Mouse (Mus musculus): ENCODE measurements around the gene Cd37.

The Cd37 gene

DNA sequence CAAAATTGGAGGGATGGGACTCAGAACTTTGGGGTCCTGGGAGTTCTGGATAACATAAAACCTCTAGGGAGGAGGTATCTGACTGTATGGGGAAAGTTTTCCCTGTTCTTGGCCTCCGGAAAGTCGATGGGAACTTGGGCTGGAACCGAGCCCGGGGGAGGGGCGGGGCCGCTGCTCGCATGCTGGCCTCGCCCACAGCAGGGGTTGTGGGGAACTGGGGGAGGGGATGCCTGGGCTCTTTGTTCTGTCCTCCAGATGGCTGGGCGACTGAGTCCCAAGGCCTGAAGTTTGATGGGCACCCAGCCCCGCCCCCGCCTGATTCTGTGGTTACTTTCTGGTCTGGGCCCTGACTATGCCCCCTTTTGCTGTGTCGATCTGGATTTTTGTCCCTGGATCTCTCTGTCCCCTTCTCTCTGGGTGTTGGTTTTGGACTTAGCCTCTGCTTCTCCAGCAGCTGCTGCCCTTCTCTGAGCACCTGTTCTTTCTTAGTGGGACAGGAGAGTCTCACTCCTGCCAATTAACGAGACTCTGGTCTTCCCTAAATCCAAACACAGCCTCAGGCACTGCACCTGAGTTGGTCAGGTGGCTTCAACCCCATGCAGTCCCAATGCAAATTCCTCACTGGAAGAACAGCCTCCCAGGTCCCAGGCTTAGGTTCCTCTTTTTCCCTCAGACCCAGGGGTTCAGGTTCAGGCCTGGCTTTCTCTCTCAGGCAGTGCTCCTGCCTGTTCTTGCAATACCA, 22.3 kb downstream of the Cd37 start:
- peak overlapping the region; percentile 89 for H3K4me3 ChIP-seq (replicated peaks; ENCODE audit: low read length)
- TF ChIP-seq CTCF (conservative IDR thresholded peaks at IDR 0.05; ENCODE audit: low read length) (no peak), NANOG (IDR thresholded peaks at IDR 0.05; ENCODE audit: borderline replicate concordance, low read length) (no peak), POU5F1 (IDR thresholded peaks at IDR 0.05; ENCODE audit: borderline replicate concordance, low read length) (no peak)
- H3K36me3 ChIP-seq (ENCODE audit: insufficient read depth, low read length), result peaks cover 45% of the 10 kb centered on the region
- peaks cover 79% of the 10 kb centered on the region for H3K4me1 ChIP-seq (replicated peaks; ENCODE audit: low read depth, low read length)
- H3K27me3 ChIP-seq (ENCODE audit: insufficient read depth, low read length), result peaks cover 7% of the 10 kb centered on the region
- no peaks in the 10 kb centered on the region for H3K9me3 ChIP-seq (ENCODE audit: low read length)

DNA sequence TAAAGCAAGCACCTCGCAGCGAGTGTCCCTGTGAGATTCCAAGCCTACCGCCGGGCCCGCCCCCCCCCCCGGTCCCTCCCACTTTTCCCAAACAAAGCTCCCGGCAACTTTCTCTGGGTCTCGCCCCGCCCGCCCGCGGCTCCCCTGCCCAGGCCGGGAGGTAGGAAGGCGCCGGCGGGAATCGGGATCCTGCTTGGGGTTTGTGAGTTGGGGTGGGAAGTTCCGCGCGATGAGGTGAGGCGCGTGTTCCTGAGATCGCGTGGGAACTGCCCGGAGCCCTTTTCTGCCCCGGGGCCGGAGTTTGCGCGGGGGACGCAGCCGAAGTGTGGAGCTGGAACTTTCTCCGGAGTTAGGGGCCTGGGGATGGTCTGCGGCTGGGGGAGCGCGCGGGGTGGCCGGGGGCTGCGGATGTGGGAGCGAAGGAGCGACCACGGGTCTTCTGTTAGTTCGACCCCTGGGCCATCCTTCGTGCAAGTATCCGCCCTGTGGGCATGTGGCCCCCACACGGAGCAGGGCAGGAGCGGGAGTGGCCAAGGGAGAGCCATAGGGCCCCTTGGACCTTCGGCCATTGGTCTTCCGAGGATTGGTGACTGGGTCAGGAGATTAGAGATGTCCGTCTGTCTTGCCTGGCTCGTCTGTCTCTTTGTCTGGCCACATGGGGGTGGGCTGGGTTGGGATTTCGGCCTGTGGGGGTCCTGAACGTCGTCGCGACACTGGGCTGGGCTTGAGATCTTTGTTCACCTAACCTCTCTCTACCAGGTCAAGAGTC, 23.1 kb downstream of the Cd37 start, which contains the start of gene Tead2:
Gene Tead2 (plus strand): TSS at position 81 of the 769 bp plus-strand sequence.
- Histone ChIP-seq H3K9me3 (ENCODE audit: low read length) (no peaks in the 10 kb centered on the region), H3K4me1 (replicated peaks; ENCODE audit: low read depth, low read length) (peaks cover 78% of the 10 kb centered on the region), H3K27me3 (ENCODE audit: insufficient read depth, low read length) (peaks cover 14% of the 10 kb centered on the region), H3K36me3 (ENCODE audit: insufficient read depth, low read length) (peaks cover 37% of the 10 kb centered on the region), H3K4me3 (replicated peaks; ENCODE audit: low read length) (peak within 1 kb of the TSS; percentile 89)
- TF ChIP-seq CTCF (conservative IDR thresholded peaks at IDR 0.05; ENCODE audit: low read length), result no peak
- no peak for TF ChIP-seq POU5F1 (IDR thresholded peaks at IDR 0.05; ENCODE audit: borderline replicate concordance, low read length)
- TF ChIP-seq NANOG (IDR thresholded peaks at IDR 0.05; ENCODE audit: borderline replicate concordance, low read length), result no peak

DNA sequence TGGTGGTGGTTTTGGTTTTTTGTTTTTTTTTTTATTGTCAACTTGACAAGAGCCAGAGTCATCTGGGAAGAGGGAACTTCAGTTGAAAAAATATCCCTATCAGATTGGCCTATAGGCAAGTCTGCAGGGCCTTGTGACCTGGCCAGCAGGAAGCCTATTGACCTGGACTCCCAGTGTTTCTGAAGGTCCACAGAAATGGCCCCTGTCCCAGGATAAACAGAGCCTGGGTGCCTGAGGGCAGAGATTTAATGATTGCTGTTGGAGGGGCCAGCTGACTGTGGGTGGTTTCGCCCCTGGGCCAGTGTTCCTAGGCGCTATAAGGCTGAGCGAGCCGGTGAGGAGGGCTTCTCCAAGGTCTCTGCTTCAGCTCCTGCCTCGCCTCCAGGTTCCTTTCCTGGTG, 25.2 kb downstream of the Cd37 start:
- no peak for TF ChIP-seq CTCF (conservative IDR thresholded peaks at IDR 0.05; ENCODE audit: low read length)
- no peak for TF ChIP-seq POU5F1 (IDR thresholded peaks at IDR 0.05; ENCODE audit: borderline replicate concordance, low read length)
- H3K4me1 ChIP-seq (replicated peaks; ENCODE audit: low read depth, low read length), result peaks cover 58% of the 10 kb centered on the region
- H3K36me3 ChIP-seq (ENCODE audit: insufficient read depth, low read length), result peaks cover 17% of the 10 kb centered on the region
- H3K9me3 ChIP-seq (ENCODE audit: low read length), result no peaks in the 10 kb centered on the region
- peaks cover 32% of the 10 kb centered on the region for H3K27me3 ChIP-seq (ENCODE audit: insufficient read depth, low read length)
- no peak overlapping the region for H3K4me3 ChIP-seq (replicated peaks; ENCODE audit: low read length)

DNA sequence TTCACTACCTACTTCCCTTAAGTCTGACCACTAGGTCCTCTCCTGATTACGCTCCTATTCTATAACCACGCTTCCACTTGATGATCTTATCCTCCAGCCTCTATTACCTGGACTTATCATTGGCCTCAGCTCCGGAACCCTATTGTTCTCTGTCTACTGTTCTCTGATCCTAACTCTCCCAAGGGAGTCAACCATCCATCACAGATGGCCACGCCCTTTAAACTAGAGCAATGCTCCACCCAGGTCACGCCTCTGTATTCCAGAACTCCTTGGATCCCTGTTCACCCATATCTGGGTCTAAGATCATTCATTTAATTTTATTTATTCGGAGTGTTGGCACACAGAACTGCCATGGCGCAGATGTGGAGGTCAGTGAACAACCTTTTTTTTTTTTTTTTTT, 26.6 kb downstream of the Cd37 start:
- TF ChIP-seq CTCF (conservative IDR thresholded peaks at IDR 0.05; ENCODE audit: low read length), result no peak
- TF ChIP-seq NANOG (IDR thresholded peaks at IDR 0.05; ENCODE audit: borderline replicate concordance, low read length), result no peak
- no peak for TF ChIP-seq POU5F1 (IDR thresholded peaks at IDR 0.05; ENCODE audit: borderline replicate concordance, low read length)
- peaks cover 50% of the 10 kb centered on the region for H3K4me1 ChIP-seq (replicated peaks; ENCODE audit: low read depth, low read length)
- peak overlapping the region; percentile 71 for H3K4me3 ChIP-seq (replicated peaks; ENCODE audit: low read length)
- peaks cover 4% of the 10 kb centered on the region for H3K36me3 ChIP-seq (ENCODE audit: insufficient read depth, low read length)
- peaks cover 33% of the 10 kb centered on the region for H3K27me3 ChIP-seq (ENCODE audit: insufficient read depth, low read length)
- no peaks in the 10 kb centered on the region for H3K9me3 ChIP-seq (ENCODE audit: low read length)

DNA sequence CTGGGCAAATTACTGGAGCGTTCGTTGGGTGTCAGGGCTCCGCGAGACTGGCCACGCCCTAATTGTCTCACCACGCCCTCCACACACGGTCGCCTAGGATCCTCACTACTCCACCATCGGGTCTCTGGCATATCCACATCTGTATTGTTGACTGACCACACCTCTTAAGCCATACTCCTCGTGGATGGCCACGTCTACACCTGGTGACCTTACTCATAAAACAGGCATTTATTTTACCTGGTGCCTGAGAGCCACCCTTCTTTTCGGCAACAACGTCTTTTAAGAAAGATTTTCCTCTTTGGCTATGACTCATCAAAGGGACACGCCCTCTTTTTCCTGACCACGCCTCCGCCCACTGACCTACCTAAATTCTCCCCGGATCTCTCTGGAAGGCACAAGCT, 27.1 kb downstream of the Cd37 start, which contains the start of gene Dkkl1:
Gene Dkkl1 (minus strand): TSS at position 297 of the 401 bp plus-strand sequence.
- Histone ChIP-seq H3K36me3 (ENCODE audit: insufficient read depth, low read length) (no peaks in the 10 kb centered on the region), H3K9me3 (ENCODE audit: low read length) (no peaks in the 10 kb centered on the region), H3K4me1 (replicated peaks; ENCODE audit: low read depth, low read length) (peaks cover 45% of the 10 kb centered on the region), H3K27me3 (ENCODE audit: insufficient read depth, low read length) (peaks cover 33% of the 10 kb centered on the region), H3K4me3 (replicated peaks; ENCODE audit: low read length) (peak within 1 kb of the TSS; percentile 71)
- no peak for TF ChIP-seq NANOG (IDR thresholded peaks at IDR 0.05; ENCODE audit: borderline replicate concordance, low read length)
- TF ChIP-seq POU5F1 (IDR thresholded peaks at IDR 0.05; ENCODE audit: borderline replicate concordance, low read length), result no peak
- TF ChIP-seq CTCF (conservative IDR thresholded peaks at IDR 0.05; ENCODE audit: low read length), result no peak

DNA sequence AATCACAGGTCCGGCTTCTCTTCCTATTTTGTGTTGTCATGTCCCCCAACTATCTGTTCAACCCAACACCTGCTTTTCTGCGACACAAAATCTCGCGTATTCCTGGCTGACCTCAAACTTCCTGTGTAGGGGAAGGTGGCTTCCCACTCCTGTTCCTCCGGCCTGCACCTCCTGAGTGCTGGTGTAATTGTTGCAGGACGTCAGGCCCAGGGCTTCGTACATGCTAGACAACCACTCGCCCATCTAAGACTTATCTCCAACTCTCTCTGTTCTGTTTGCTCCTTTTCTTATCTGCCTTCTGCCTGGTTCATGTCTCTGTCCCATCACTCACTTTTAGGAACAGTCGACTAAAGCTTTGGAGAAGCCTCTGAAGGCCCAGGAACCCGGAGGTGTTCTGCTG, 27.8 kb downstream of the Cd37 start:
- Histone ChIP-seq H3K36me3 (ENCODE audit: insufficient read depth, low read length) (no peaks in the 10 kb centered on the region), H3K4me3 (replicated peaks; ENCODE audit: low read length) (peak overlapping the region; percentile 71; the same call in 1 of the 2 replicates), H3K9me3 (ENCODE audit: low read length) (no peaks in the 10 kb centered on the region), H3K4me1 (replicated peaks; ENCODE audit: low read depth, low read length) (peaks cover 49% of the 10 kb centered on the region), H3K27me3 (ENCODE audit: insufficient read depth, low read length) (peaks cover 33% of the 10 kb centered on the region)
- TF ChIP-seq CTCF (conservative IDR thresholded peaks at IDR 0.05; ENCODE audit: low read length) (no peak), POU5F1 (IDR thresholded peaks at IDR 0.05; ENCODE audit: borderline replicate concordance, low read length) (no peak), NANOG (IDR thresholded peaks at IDR 0.05; ENCODE audit: borderline replicate concordance, low read length) (no peak)

DNA sequence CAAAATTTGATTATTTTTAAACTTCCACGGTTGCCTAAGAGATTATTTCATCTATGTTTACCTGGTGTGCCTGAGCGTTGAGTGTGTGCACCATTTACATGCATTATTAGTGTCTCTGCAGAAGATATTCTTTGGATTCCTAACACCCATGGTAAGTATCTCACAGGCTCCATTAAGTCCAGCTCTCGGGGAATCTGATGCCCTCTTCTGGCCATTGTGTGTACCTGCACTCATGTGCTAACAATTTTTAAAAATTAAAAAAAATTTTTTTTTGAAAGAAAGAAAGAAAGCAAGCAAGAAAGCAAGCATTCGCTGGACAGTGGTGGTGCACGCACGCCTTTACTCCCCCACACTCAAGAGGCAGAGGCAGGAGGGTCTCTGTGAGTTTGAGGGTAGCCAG, 30.7 kb downstream of the Cd37 start:
- H3K27me3 ChIP-seq (ENCODE audit: insufficient read depth, low read length), result peaks cover 41% of the 10 kb centered on the region
- H3K4me1 ChIP-seq (replicated peaks; ENCODE audit: low read depth, low read length), result peaks cover 44% of the 10 kb centered on the region
- no peak overlapping the region for H3K4me3 ChIP-seq (replicated peaks; ENCODE audit: low read length)
- no peaks in the 10 kb centered on the region for H3K36me3 ChIP-seq (ENCODE audit: insufficient read depth, low read length)
- TF ChIP-seq CTCF (conservative IDR thresholded peaks at IDR 0.05; ENCODE audit: low read length) (peak; percentile 51), POU5F1 (IDR thresholded peaks at IDR 0.05; ENCODE audit: borderline replicate concordance, low read length) (no peak)
- no peaks in the 10 kb centered on the region for H3K9me3 ChIP-seq (ENCODE audit: low read length)

DNA sequence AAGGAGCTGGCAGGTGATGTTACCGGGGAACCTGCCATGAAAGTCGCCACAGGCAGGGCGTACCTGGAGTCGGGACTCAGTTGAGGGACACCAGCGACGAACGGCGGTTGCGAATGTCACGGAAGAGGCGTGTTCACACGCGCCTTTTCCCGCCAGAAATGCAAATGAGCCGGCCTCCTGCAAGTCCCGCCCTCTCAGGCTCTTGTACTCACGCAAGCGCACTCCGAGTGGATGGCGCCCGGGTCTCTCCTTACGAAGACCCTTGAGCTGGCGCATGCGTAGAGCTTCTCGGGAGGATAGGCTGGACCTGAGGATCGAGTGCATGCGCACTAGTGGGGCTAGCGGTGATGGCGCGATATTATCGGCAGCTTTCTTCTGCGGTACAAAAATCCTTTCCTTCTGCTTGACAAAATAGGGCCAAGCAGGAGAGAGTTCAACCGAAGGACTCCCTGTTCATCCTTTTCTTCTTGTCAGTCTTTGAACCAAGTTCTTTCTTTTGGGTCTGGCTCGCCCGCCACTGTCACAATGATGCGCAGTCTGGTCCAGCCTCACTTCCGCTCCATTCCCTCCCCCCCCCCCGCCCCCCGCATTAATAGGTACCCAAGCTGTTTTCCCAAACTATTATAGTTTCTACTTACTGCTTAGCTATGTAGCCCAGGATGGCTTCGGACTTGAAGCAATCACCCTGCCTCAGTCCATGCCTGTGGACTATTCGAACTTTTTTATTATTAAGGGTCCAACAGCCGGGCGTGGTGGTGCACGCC, 34.4 kb downstream of the Cd37 start, which contains the start of gene Ccdc155:
Gene Ccdc155 (minus strand): TSS at position 513 of the 764 bp plus-strand sequence.
- TF ChIP-seq POU5F1 (IDR thresholded peaks at IDR 0.05; ENCODE audit: borderline replicate concordance, low read length), result 0 out of 2 replicates have a peak, but pooled peaks have one; percentile 64
- TF ChIP-seq NANOG (IDR thresholded peaks at IDR 0.05; ENCODE audit: borderline replicate concordance, low read length), result no peak
- peak within 1 kb of the TSS; percentile 76 for H3K4me3 ChIP-seq (replicated peaks; ENCODE audit: low read length)
- no peaks in the 10 kb centered on the region for H3K36me3 ChIP-seq (ENCODE audit: insufficient read depth, low read length)
- H3K9me3 ChIP-seq (ENCODE audit: low read length), result no peaks in the 10 kb centered on the region
- peaks cover 34% of the 10 kb centered on the region for H3K4me1 ChIP-seq (replicated peaks; ENCODE audit: low read depth, low read length)
- peaks cover 18% of the 10 kb centered on the region for H3K27me3 ChIP-seq (ENCODE audit: insufficient read depth, low read length)

Data from E14TG2a.4 (cell line).